Mouse (Mus musculus) large intestine, adult 2 months (tissue): ENCODE data around the gene Dock4. TPM values are rescaled to one million over a fixed set of nuclear protein-coding genes. Genes with fewer than 3 reads are reported as not detected.

ENCODE experiments used
- DNase-seq: peaks from one replicate; pipeline ENCODE4 v3.0.0-alpha.2; 2012; ENCODE audit warnings: low read depth, low spot score
- WGBS: fragments of 180-500 bp; shearing (Covaris S2); methylation state at CpG from one replicate; pipeline ENCODE4 v1.1.7; 2018; 5-methylcytosine and 5-hydroxymethylcytosine counted together
- polyA plus RNA-seq: library from polyadenylated mRNA; depleted of rRNA; stranded (reverse); fragments of >200 nt; gene quantifications from 2 replicates; pipeline ENCODE4 v1.2.3, GENCODE M21; 2012

The Dock4 gene
- polyA plus RNA-seq, 1 experiment: 0.69 TPM

DNA sequence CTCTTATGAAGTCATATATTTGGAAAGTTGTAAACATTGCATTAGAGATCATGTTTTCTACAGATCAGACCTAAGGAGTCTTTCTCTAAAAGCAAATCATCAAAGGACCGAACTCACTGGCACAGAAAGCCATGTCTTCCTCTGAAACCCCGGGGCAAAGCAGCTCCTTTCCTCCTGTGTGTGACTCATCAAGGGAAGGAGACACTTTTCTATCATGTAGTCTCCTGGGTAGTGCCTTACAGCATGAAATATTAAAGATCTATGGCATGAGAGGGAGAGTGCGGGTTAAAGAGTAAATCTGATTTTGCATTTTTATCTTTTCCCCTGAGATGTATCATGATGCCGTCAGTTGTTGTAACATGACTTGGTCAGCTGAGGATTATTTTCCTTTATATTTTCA, 159.8 kb downstream of the Dock4 start:
- 81% methylated on average over 4 of the region's 4 CpGs for WGBS

DNA sequence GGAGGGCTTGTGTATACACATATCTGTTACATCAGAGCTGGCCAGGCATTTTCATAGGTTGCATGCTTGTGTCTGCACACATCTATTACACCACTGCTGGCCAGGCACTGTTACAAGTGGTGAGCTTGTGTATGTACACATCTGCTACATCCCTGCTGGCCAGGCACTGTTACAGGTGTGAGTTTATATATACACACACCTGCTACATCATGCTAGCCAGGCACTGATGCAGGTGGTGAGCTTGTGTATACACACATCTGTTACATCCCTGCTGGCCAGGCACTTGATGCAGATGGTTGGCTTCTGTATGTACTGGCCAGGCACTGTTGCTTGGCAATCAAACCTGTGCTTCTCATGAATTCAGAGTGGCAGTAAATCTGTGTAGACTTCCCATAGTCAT, 177.2 kb downstream of the Dock4 start:
- no peak for DNase-seq

More for the DNA sequence above, 159.8 kb downstream of the Dock4 start:
- DNase-seq: no peak

DNA sequence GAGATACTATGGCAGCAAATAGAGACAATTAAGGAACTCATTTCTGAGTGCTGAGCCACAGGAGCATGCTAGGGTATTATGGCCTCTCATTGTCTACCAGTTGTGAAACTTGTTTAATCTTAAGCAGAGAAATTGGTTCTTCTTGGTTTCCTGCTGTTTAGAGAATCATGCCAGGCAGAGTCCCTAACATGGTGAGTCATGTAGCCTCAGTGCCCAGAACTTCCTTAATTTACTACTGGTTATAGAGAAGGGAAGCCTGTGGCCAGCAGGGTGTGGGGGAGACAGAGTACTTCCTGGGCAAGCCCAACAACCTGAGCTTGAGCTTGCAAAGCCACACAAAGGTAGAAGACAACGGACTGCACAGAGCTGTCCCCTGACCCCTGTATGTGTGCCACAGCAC, 180.8 kb downstream of the Dock4 start:
- 73% methylated on average over 1 of the region's 1 CpGs for WGBS
- DNase-seq: no peak

DNA sequence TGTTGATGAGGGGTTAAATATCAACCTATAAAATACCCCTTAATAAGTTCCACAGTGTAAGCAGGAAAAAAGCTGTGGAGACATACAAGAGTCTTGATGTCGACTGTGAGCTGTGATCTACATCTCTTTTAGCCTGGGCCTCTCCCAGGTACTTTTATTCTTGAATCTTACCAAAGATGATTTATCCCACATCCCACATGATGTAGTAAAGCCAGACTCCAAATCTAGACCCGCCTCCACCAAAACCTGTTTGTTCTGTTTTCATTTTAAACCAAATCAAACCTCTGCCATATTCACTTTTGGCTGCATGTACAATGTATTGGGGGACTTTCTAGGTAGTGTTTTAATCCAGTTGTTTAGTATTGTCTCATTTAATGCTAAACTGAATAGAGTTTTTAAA, 187.5 kb downstream of the Dock4 start:
- 89% methylated on average over 2 of the region's 2 CpGs for WGBS
- no peak for DNase-seq

DNA sequence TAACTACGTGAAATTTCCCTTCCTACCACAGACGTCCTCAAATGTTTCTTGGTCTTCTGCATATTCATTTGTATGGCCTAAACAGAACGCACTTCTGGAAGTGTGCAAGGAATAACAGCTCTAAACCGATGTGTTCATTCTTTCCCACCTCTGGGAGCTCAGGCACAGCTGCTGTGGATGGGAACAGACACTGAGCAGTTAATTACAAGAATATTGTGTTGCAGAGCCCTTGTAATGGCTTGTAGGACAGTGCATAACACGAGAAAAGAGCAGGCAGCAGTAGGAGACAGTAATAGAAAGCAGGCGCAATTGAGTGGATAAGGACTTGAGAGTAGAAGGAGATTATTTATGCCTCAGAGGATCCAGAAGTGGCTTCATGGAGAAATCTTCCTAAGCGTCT, 188.4 kb downstream of the Dock4 start:
- no peak for DNase-seq
- WGBS: 89% methylated on average over 7 of the region's 7 CpGs

DNA sequence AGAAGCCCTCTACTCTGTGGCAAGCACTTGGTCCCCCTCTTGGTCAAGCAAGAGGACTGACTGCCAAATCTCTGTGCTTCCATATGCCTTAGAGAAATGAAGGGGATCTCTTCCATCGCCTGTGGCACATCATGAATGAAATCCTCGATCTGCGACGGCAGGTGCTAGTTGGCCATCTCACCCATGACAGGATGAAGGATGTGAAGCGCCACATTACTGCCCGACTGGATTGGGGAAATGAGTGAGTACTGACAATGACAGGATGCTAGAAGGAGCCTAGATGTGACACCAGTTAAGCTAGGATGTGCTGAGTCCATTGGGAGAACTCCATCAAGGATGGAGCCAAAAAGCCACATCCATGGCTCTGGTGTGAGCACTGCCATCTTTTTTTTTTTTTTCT, 190.2 kb downstream of the Dock4 start:
- 95% methylated on average over 6 of the region's 6 CpGs for WGBS
- DNase-seq: no peak

DNA sequence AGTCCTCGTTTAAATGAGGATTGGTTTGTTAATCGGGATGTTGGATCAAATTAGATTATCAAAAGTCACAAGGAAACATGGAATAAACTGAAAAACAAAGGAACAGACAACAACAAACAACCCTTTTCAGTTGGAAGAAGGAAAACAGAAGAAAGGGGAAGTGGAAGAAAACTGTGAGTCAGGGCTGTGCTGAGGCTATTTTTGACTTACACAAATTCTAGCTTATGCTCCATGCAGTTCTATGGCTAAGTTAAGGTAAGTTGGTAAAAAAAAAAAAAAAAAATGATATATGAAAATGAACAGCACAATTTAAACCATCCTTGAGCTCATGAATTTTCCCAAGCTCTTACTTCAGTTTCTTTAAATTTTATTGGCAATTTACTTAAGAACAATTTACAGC, 191.7 kb downstream of the Dock4 start:
- 87% methylated on average over 2 of the region's 2 CpGs for WGBS
- no peak for DNase-seq

DNA sequence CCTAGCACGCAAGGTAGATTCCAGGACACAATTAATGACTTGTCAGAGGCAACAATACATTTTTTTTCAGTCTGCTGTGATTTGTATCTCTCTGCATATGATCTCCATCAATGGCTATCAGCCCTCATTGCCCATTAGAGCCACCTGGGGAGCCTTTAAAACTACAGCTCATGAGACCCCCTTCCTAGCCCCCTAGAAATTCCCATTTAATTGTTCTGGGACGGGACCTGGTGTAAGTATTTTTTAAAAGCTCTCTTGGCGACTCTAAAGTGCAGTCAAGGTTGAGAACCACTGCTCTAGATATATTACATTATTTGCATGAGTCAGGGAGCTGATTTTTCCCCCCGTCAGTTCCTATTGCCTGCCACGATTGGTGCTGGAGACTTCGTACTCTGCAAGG, 200.1 kb downstream of the Dock4 start:
- 87% methylated on average over 6 of the region's 6 CpGs for WGBS
- no peak for DNase-seq

DNA sequence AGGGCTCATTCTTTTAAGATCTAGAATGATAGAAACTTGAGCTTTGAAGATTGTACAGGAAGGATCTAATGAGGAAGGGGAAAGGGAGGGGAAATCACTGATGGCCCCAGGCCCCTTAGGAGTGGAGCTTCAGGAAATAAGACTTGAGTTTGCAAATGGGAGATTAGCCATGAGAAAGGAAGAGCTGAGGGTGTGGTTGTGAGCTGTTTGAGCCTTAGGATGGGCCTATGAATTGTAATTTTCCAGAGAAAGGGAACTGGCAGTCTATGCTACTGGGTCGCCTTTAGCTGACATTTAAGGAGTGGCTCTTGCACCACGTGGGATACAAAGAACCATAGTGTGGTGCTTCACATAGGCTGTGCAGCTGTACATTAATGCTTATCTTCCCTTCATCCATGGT, 208.6 kb downstream of the Dock4 start:
- DNase-seq: no peak

DNA sequence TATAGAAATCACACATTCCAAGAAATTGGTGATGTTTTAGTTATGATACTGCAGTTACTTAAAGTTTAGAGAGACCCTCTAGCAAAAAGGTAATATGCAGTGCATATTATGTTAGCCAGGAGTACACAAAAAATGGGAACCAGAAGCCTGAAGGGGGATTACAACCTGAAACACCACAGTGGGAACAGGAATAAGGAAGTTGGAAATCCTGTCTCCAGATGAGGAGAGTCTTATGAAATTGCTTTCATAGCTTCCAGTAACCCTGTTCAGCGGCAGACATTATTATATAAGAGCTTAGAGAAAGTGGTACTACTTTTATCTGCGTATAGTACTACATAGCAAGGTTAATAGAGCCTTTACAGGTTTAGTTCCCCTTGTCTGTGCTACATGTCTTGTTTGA, 210.1 kb downstream of the Dock4 start:
- no peak for DNase-seq
- WGBS: 88% methylated on average over 2 of the region's 2 CpGs

More for the DNA sequence above, 208.6 kb downstream of the Dock4 start:
- 45% methylated on average over 2 of the region's 2 CpGs for whole genome bisulfite sequencing

DNA sequence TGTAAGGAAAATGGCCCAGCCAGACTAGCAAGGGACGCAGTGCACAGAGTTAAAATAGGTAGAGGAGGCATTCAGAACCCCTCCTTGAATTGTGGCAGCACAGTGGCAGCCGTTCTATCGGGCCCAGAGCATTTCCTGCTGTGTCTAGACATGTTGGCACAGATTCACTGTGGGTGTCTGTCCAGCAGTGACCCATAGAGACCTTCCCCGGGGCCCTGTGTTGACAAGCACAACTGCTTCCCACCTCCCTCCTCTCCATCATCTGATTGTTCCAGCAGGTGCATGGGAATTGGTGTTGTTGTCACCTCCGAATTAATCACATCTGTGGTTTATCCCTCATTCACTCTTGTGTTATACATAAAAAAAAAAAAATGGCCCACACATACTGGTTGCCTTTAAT, 210.7 kb downstream of the Dock4 start:
- no peak for DNase-seq
- 70% methylated on average over 5 of the region's 5 CpGs for WGBS

DNA sequence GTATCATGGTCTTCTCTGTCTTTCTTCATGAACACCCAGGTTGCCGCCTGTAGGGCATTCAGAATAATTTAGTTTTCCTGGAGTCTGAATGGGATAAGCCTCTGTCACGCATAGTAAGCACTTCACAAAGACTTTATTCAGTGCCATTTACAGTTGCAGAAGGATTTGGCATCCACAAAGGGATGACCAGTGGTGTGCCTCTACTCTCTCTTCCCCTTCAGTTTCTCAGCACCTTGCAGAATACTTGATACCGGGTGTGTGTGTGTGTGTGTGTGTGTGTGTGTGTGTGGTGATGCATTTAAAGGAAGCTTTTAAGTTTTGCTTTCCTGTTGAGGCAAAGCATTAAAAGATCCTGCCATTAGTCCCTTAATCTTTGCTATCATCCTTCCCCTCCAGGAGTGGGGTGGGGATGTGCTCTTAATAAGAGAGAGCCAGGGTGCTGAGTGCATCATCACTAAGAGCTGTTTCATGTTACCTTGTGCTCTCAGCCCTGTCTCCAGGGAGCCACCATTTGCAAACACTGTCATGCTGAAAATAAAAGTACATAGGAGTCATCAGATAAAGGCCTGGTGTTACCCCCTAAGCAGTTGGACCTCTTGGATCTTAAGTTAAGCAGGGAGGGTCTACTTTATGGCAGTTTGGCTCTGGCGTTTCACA, 211.6 kb downstream of the Dock4 start:
- DNase-seq: no peak
- 85% methylated on average over 4 of the region's 4 CpGs for WGBS

DNA sequence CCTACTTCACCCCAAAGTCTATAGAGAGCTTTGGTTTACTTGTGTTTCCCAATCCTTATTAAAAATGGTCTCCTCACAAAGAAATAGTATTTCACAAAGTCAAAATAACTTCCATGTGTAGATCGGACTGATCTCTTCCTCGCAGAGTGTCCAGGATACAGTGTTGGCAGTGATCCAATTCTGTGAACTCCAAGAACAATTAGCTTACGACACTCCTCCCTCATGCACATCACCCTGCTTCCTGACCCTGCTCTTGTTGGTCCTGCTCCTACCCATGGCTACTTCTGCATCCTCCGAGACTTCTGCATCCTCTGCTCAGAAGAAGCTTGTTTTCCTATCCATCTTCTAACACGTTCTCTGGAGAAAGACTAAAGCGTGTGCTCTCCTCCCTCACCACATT, 213.9 kb downstream of the Dock4 start:
- no peak for DNase-seq
- WGBS: 60% methylated on average over 6 of the region's 6 CpGs

DNA sequence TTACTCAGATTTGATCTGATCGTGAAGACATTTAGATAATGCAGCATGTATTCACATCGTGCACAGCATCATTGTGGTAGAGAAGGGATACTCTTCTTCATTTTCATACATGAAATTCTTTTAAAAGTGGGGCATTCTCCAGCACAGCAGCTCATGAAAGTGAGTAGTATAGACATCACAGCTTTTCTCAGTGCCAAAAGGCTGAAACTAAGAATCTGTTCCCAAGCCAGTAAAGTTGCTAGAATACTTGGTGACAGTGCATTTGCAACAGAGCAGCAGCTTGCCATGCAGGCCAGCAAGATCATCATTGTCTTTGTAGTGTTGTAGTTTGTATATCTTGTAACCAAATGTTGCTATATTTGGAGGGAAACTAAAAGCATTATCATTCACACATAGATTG, 223.7 kb downstream of the Dock4 start:
- WGBS: 89% methylated on average over 2 of the region's 2 CpGs
- no peak for DNase-seq

DNA sequence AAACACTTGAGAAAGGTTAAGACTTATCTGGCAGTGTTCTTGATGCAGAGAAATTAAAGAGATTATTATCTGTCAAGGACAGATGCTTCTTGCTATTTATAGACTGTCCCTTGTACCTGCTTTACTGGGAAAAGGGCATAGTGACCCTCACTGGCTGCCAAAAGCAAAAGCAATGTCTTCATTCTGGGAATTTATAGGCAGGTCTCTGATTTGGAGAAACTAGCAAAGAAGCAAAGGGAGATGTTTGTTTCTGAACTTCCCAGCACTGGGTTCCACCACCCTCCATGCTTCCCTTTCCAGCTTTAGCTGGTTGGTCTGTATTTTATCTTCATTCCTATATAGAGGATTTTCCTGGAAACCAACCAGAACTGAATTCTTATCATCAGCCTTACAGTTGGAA, 225.0 kb downstream of the Dock4 start:
- no peak for DNase-seq

DNA sequence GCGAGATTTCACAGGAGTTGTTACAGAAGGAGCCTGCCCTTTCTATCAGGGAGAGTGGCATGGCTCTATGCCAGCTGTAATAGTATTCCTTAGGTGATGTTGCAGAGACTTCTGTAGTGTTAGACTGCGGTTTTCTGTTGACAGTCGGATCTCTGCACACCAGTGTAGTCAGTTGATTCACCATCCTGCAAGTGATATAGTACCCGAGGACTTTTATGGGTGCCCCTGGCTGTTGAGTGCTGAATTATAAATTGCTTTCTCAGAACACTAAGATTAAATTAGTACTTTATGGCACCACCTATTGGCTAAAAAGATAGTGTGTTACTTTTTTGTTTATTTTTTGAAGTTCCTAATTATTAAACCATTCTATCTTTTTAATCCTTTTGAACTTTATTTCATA, 234.0 kb downstream of the Dock4 start:
- no peak for DNase-seq
- WGBS: 62% methylated on average over 4 of the region's 4 CpGs

DNA sequence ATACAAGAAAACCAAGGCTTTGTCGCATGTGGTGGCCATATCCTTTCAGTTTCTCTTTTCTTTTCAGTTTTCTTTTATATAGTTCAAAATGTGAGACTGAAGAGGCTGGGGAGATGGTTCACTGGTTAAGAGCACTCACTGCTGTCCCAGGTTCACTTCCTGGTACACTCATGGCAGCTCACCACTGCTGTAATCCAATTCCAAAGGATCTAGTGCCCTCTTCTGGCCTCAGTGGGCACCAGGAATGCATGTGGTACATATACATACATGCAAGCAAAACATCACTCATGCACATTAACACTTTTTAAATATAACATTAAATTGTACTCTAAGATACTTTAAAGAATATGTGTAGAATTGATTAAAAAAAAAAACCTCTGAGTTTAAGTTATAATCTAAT, 234.8 kb downstream of the Dock4 start:
- 96% methylated on average over 1 of the region's 1 CpGs for WGBS
- peak; percentile 18 for DNase-seq

DNA sequence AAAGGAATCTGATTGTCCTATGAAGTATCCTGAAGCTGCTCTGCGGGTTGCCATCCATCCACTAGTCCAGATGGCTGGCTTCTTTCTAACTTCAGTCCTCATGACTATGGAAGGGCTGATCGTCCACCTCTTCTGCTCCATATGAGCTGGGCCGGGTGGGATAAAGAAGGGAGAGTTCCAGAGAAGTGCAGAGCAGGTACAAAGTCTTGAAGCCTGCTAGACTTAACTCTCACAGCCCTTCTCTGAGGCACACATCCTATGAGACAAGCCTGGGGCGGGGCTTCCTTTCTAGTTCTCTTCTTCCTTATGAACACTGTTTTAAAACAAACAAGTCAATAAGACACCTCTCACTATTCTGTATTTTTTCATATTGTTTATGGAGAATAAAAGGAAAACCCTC, 245.7 kb downstream of the Dock4 start:
- no peak for DNase-seq
- 77% methylated on average over 4 of the region's 4 CpGs for WGBS

DNA sequence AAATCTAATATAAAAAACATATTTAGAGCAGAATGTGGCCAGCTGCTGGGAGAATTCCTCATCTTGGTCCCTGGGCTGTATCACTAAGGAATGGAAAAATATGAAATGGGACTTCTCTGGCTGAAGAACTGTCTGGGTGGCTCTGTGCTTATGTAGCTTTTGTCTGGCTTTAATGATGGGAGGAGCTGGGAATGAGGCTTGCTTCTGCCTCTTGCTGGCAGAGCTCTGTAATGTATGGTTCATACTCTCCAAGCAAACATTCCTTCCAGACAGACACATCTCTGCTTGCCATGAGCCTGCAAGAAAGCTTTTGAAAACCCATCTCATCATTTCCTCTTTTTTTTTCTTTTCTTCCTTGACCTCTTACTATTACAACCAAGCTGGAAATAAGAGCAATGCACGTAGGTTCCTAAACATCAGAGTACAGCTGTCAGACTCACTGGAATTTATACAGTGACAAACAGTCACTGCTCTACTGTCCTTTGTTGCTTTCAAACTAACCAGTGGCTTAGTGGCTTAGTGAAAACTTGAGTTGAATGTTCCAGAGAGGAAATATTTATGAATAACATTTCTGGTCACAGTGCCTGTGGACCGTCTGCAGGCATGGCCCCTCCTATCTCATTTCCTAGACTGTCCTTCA, 248.4 kb downstream of the Dock4 start:
- 51% methylated on average over 2 of the region's 2 CpGs for WGBS
- no peak for DNase-seq

DNA sequence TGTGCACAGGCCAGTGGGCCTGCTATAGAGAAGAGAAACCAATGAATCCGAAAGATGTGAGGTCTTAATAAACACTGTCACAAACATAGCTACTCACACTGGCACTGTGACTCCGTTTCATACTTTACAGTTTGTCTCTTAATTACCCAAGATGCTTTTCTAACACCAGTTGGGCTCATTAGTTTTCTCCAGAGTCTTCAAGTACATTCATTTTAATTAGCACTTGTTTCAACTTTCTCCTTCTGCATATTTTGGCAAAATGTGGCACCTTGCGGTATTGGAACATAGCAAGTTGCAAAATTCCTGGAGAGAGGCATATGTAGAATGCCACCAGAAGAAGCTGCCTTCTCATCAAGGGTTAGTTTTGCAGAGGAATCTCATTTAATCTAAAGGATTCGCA, 252.6 kb downstream of the Dock4 start:
- WGBS: 96% methylated on average over 4 of the region's 4 CpGs
- no peak for DNase-seq

DNA sequence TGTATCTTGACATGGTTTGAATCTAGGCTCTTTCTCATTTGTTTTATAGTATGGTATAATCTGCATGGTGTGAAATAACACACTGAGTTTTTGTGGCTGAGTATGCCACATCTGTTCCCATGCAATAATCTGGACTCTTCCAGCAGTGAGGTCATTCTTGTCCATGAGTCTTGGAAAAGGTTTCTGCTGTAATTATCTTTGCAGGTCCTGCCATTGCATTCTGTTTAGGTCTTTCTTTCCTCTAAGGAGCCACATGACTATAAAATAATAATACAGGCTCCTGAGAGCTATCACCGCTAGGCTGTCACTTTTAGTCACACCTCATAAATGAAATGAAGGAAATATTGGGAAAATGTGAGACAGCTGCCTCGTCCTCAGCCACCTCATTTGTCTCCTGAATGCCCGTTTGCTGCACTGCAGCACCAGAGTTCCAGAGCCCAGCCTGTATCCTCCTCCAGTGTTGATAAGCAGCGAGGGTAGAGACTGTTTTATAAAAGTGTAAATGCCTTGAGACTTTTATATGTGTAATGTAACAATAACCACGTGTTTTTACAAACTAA, 256.6 kb downstream of the Dock4 start:
- DNase-seq: no peak
- 82% methylated on average over 5 of the region's 5 CpGs for whole genome bisulfite sequencing

DNA sequence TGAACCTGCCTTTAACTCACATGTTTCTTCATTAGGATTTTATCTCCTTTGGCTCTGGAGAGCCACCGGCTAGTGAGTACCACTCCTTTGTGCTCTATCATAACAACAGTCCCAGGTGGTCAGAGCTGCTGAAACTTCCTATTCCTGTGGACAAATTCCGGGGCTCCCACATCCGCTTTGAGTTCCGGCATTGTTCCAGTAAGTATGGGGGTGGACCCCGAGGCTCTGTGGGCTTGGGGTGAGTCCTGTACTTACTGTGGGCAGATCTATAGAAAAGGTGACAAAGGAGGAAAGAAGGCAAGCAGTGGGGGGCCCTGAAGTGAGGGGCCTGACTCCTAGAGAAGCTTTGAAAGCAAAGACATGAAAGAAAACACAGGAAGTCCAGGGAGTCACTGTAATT, 258.5 kb downstream of the Dock4 start:
- whole genome bisulfite sequencing: 80% methylated on average over 5 of the region's 5 CpGs
- no peak for DNase-seq
